Mouse (Mus musculus) frontal cortex, postnatal 36 days (tissue): ENCODE measurements at regions not wholly inside any gene's neighbourhood (a gene's known extent, or its start where the extent isn't known, plus 50 kb on each side); places are given as distances from the start of the nearest gene placed in this dataset.
A peak's percentile ranks its signal among the peaks of the same experiment; 100 is the strongest.

Experiments used
- DNase-seq, 2 experiments: peaks; one replicate each; pipeline ENCODE4 v3.0.0; 2022; ENCODE audit warnings: low spot score in 2 of 2

DNA sequence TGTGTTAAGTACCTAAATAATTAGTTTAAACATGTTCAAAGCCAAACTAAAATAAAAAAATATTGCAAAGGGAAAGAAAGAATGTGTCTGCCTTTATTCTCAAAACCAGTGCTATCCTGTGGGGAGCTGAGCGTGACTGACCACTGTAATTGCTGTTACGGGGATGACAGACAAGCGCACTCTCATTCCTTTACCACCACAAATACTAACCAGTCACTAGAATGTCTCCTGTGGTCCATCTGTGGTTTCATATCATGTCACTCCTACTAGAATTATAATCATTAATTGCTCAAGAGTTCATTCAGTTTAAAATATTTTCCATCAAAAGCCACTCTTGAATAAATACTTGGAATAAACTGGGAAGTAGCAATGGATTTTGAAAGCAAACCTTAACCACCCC is 268.8 kb downstream of the Epha4 start:
- DNase-seq, result no peak

DNA sequence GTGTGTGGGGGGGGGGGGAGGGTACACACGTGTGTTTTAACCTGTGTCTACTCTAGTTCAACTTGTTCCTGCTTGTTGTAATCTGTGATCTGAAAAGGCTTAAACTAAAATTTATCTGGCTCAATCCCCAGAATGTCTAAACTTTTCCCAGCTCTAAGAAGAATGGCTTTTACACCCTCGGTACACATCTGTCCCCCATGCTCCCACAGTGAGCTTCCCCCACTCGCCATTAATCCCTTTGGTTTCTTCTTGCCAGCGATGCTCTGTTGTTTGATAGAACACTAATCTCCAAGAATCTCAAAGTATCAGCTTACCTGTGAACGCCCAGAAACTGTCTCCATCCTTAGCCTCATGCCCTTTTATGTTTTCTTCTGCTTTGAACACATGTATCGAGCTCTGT is 260.6 kb downstream of the Epha4 start:
- no peak for DNase-seq

DNA sequence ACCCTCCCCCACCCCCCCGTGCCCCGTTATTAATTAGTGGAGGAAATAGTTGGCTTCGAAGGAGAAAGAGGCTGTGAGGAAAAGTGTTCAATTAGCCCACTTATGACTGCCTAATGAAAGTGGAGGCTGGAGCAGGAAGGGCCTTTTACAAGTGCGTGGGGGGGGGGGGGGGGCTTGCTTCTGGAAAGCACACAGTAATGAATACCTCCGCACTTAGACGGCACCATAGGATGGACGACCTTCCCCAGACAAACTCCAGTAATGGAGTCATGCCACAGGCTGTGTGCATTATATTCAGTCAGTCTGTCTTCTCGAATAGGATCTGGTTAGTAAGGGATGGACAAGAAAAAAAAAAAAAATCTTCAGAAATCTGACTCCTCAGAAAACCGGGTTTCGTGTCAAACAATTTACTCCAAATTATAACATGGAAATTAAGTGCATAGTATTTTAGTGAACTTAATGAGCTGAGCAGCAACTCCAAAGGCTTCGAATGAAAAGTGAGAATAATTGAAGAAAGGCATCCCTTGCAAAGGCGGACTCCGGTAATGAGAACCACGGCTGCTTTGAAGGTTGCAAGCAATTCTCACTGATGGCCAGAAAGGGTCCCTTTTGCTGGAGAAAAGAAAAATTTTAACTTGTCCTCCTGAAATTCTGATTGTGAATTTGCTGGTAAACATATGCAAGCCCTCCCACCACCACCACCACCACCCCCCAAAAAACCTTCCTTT is 258.6 kb downstream of the Epha4 start:
- DNase-seq, result no peak

DNA sequence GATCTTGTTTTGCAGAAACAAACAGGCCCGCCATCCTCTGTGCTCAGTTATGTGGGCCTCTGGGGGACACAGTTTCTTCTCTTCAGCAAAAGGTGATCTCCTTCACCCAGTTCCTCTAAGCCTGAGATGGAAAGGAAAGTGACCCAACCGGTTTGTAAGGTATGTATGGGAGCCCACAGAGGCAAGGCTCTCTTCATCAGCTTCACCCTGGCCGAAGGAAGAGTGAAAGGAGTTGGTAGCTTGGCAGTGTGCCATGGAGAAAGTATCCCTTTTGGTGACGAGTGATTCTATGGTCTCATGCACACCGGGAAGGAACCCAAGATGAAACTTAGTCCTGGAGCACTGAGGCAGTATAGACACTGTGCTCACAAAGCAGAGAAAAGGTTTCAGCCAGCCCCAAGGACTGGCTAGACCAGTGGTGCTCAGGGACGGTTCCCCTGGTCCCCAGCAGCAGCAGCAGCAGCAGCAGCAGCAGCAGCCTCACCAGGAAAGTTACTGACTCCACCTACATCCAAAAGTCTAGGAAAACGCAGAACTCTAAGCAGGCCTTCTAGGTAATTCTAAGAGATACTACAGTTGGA is 256.1 kb downstream of the Epha4 start:
- DNase-seq, result no peak

DNA sequence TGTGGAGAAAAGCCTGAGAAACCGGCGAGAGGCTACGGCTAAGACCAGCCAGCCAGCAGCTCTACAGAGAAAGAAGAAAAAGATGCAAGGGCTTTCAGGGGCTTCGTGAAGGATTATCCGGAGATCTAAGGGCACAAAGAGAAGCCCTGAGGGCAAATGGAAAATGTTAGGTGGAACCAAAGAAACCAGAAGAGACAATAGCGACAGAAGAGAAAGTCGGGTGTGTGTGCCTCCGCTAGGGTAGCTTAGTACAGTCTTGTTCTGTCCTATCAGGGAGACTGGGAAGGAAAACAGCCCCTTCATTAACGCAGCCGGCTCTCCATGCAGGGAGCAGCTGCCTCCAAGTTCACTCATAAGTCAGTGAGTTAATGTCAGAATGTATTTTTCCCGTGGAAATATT is 255.1 kb downstream of the Epha4 start:
- no peak for DNase-seq

DNA sequence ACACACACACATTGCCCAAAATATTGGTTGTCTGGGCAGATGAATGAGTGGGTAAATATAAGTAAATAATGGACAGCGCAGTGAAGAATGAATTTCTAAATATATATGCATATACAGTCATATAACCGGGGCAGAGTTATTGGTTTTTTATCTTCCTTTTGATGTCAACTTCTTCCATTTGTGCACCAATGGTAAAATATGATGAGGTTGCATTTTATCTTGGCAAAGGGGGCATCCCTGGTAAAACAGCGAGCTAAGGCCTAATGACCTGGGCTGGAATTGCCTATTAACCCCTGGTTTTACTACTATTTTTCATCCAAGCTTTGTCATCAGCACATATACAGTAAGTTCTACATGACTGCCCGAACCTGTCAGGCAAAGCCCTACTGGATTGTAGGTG is 253.2 kb downstream of the Epha4 start:
- no peak for DNase-seq

DNA sequence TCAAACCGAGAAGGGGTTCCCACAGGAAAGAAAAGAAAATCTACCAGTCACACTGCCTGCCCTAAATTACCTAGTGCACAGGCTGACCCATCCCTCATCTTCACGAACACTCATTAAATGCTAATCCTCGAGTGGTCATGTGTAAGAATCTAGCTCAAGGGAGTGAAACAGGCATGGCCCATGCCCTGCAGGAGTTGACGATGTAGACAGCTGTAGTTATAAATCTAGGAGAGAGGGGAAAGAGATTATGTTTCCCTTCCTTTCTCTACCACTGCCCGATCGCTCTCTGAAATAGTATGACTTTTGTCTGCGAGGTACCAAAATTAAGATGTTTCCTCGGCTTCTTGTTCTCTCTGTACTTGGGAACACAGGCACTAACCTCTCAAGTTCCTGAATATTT is 249.2 kb downstream of the Epha4 start:
- DNase-seq, result no peak

DNA sequence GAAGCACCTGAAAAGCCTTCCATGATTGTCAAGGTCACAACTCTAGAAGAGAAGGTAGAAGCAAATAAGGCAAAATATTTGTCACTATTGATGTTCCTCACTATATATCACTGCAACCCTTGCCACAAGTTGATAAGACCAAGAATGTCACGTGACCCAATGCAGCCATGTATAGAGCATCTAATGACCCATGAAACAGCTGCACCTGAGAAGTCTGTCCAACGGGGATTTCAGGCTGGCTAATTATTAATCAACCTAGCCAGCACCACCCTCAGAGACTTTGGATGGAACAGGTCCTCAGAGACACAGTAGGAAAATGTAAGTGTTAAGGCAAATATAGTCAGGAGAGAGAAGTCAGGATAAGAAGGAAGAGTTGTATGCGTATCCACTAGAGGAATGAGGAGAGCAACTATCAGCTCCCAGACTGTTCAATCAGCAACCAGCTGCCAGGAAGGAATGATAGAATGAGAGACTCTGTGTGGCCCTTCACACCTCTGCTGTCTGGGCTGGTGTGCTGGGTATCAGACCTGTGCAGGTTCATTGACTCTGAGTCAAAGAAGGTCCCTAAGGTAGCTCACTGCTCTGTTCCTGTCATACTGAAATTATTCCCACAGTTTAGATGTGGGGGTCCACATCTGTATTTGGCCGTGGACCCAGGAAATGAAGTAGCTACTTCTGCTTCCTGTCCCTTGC is 247.4 kb downstream of the Epha4 start:
- no peak for DNase-seq

DNA sequence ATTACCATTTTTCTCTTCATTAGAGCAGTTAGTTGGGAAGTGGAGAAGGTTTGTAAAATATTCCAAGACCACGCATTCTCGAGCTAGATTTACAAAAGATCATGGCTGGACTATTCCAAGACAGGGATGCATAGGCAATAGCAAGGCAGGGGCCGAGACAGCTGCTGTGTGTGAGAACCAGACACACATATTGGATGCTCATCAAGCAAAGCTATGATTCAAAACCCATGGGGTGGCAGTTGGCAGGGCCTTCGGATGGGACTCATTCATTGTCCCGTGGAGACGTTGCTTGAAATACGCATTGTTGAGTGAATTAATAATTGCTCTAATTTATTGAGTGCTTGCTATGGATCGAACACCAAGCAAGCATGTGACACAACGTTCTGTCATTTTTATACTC is 239.6 kb downstream of the Epha4 start:
- DNase-seq, result no peak

DNA sequence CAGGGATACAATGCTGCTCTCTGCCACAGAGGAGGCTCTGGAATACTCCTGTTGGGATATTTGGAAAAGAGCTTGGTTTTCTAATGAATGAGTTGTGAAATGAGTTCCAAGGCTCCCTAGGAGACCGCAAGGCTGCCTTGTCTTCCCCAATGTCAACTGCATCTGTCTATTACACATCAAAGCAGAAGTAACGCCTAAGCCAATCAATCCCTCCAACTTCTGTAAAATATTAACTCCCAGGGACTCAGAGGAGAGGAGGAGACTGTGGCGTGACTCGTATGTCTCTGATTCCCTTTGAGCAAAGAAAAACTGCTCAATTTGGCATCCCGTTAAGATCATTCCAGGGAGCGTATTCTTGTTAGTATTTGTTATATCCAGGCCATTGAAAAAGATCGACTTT is 235.3 kb downstream of the Epha4 start:
- DNase-seq, result no peak

DNA sequence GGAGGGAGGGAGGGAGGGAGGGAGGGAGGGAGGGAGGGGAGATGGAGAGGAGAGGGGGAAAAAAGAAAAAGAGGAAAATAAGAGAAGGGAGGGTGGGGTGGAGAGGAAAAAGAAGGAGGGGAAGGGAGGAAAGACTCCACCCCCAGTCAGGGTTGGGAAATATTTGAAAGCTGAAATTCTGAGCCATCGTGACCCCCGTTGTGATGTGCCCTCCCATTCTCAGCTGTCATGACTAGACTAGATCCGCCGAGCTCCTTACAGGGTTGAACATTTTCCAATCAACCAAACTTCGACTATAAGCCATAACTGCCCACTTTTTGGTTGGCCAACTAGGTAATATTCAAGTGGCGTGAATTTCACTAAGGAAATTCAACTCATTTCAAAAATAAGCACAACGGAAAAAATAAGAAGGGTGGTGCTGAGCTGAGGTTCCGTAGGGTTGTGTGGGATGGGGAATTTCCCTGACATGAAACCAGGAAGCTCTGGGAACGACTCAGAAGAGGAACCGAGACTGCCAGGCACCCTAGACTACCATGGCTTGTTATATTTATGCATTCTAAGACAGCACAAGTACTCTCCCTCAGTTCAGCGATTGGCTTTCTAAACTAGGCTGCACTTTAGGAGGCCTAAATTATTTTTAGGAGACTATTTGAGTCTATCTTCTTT is 234.4 kb downstream of the Epha4 start:
- peak in 1 of 2 experiments; percentile 17 for DNase-seq

DNA sequence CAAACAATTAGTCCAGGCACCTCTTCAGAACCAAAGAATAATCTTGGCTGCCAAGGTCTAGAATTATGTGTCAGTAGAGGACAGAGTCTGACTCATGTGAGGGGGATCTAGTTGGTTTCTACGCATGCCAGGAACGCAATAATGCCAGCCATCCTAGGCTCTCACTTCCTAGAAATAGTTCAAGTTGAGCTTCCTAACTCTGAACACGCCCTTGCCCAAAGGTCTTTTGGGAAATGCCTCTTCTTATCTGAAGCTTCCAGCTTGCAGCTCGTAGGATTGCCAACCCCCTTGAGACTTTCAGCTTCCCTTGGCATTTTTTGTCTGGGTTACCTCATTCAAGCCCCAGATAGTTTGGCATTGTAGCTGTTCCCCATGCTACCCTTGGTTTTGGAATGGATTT is 233.1 kb downstream of the Epha4 start:
- DNase-seq, result no peak

DNA sequence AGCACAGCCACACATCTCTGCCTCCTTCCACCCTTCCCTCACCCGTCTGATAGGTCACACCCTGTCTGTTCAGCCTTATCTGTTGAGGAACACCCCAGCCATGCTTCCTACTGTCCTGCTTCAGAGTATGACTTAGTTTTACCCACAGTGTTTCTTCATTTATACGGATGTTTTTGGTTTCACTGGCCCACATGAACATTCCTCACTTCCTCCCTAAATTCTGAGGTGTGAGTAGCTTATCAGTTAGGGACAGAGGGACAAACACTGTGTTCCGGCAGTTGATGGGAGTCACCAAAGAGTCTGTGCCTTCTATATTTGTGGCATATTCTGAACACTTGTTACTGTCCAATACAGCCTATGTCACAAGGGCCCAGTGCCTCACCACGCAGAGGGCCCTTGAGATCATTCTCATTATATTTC is 216.2 kb downstream of the Epha4 start:
- no peak for DNase-seq

DNA sequence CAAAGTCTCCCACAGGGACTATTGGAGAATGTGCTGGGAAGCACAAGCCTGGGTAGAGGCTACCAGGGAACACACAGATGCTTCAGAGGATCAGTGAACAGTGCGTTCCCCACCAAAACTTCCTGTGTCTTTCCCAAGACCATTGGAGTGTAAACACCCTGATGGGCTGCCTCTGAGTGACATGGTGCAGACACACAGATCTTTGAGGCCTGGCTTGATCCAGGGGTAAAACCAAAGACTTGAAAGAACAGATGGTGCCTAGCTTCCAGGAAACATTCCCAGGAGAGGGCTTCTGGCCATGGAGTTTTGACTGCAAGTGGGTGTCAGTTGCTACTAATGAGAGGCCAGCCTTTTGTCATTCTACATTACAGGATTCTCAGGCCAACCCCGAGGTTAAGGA is 214.1 kb downstream of the Epha4 start:
- DNase-seq, result no peak

DNA sequence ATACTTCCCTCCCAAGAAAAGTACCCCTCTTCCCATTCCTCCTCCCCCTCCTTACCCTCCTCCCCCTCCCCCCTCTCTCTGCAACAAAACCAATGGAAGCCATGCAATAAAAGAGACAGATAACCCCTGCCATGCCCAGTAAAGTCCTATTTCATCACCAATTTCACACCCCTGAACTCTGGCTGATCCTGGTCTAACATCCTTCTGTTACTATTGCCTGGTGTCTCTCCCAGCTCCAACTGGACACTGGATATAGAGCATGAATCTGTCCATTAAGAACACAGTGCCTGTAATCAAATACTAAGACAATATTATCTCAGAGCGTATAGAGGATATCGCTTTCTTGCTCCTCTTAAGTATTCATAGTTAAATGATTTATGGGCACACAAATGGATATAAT is 210.1 kb downstream of the Epha4 start:
- DNase-seq, result no peak

DNA sequence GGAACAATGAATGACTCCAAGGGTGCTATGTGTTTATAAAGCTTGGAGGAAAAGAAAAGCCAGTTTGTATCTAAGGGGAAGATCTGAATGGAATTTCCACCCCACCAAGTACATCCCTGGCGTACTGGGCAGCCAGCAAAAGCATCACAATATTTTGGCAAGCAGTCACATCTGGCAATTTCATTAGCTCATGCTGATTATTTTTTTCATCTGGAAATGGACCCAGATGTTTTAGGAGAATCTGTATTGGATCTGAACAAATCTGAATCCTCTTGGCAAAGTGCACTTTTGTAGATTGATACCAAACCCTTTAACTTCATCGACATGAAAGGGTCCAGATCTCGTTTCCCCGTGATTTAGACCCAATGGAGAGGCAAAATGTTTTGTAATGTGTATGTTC is 207.1 kb downstream of the Epha4 start:
- no peak for DNase-seq

DNA sequence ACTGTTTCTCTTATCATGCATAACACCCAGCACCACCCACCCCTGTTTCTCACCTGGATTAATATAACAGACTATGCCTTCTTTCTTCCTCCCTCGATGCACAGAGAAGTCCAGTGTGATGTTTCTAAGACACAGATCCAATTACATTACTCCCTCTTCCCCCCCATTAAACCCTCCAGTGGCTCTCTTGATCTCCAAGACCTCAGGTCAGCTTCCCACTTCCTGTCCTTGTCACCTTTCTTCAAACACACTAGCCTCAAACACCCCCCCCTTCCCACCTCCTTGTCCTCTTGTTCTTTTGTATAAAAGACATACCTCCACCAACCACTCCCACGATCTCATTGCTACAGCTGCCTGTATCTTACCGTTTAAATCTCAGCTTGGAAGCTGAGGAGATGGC is 201.8 kb downstream of the Epha4 start:
- DNase-seq, result no peak

DNA sequence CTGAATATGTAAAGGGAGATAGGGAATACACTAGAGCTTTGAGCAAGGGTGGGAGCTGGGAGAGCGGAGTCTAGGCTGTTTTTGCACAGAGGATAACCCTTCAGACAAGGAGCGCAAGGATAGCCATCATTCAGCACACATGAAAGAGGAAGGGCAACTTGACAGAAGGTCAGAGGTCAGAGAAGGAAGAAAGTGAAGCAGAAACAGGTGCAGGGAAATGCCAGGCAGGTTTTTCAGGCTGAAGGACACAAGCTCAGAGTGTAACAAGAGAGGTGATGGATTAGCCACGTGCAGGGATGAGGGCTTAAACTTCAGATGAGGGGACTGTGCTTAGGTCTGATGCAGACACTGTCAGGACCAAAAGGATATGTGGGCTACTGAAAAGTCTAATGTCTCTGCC is 199.5 kb downstream of the Epha4 start:
- no peak for DNase-seq

DNA sequence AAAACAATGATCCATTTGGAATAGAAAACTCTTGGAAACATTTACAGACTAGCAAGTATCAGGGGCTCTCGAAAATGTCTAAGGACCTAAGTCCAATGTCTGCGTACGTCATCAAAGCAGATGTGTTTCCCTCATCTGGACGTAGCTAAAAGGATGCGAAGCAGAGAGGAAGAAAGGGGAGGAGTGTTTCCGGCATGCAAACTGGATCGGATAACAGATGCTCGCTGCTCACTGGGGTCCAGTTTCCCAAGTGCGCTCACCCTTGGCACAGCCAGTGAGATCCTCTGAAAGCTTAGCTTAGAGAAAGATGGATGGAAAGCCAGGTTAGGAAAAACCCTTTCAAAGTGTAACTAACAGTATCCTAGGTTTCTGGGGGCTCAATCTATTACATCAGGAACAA is 198.7 kb downstream of the Epha4 start:
- no peak for DNase-seq
